Mouse (Mus musculus) stomach, embryonic 15.5 days (tissue): ENCODE measurements at regions not wholly inside any gene's neighbourhood (a gene's known extent, or its start where the extent isn't known, plus 50 kb on each side); places are given as distances from the start of the nearest gene placed in this dataset.

Experiments used
- ATAC-seq: fragments of 200-750 bp; cut with Nextera tagmentation; 2 replicates; pipeline ENCODE4 v1.8.0; 2017; ENCODE audit warnings: low read depth, moderate number of reproducible peaks, moderate TSS enrichment; ENCODE audit not compliant: insufficient read depth, low FRiP score
- H3K27ac ChIP-seq: fragments of 300-500 bp; sonication (generic); 2 replicates; pipeline ENCODE4 v1.5.1; 2015; ENCODE audit warnings: mild to moderate bottlenecking, inconsistent platforms
- H3K27me3 ChIP-seq: fragments of 300-500 bp; sonication (generic); replicated peaks from 2 replicates; pipeline ENCODE4 v1.6.1; 2015; ENCODE audit warnings: inconsistent platforms
- H3K36me3 ChIP-seq: fragments of 300-500 bp; sonication (generic); 2 replicates; pipeline ENCODE4 v1.6.1; 2015; ENCODE audit warnings: inconsistent platforms
- H3K4me1 ChIP-seq: fragments of 300-500 bp; sonication (generic); 2 replicates; pipeline ENCODE4 v1.6.1; 2015; ENCODE audit warnings: inconsistent platforms
- H3K4me2 ChIP-seq: fragments of 300-500 bp; sonication (generic); 2 replicates; pipeline ENCODE4 v1.6.1; 2015; ENCODE audit warnings: mild to moderate bottlenecking, inconsistent platforms
- H3K4me3 ChIP-seq: fragments of 300-500 bp; sonication (generic); replicated peaks from 2 replicates; pipeline ENCODE4 v1.5.1; 2015; ENCODE audit warnings: inconsistent platforms
- H3K9ac ChIP-seq: fragments of 300-500 bp; sonication (generic); 2 replicates; pipeline ENCODE4 v1.6.1; 2015; ENCODE audit warnings: inconsistent platforms
- H3K9me3 ChIP-seq: fragments of 300-500 bp; sonication (generic); 2 replicates; pipeline ENCODE4 v1.6.1; 2016; ENCODE audit warnings: inconsistent platforms
- WGBS: fragments of 180-500 bp; shearing (Covaris S2); methylation state at CpG from one replicate; pipeline ENCODE4 v1.1.7; 2015; 5-methylcytosine and 5-hydroxymethylcytosine counted together

- H3K9me3 ChIP-seq: no peaks in the 10 kb centered on the region
- H3K4me3 ChIP-seq: no peak overlapping the region
- H3K9ac ChIP-seq: no peak overlapping the region
- no peak overlapping the region for H3K4me2 ChIP-seq
- ATAC-seq: no peak
- no peaks in the 10 kb centered on the region for H3K4me1 ChIP-seq
- H3K27me3 ChIP-seq: no peaks in the 10 kb centered on the region
- 70% methylated on average over 6 of the region's 6 CpGs for WGBS
- no peak overlapping the region for H3K27ac ChIP-seq
- H3K36me3 ChIP-seq: no peaks in the 10 kb centered on the region
These were observed 56.0 kb upstream of the Acsl1 start for GRCm38 (mm10) chr8:46414874-46415273.

- WGBS: 78% methylated on average over 5 of the region's 5 CpGs
- no peaks in the 10 kb centered on the region for H3K4me1 ChIP-seq
- no peaks in the 10 kb centered on the region for H3K36me3 ChIP-seq
- no peak overlapping the region for H3K4me3 ChIP-seq
- no peak overlapping the region for H3K27ac ChIP-seq
- no peak overlapping the region for H3K9ac ChIP-seq
- H3K27me3 ChIP-seq: no peaks in the 10 kb centered on the region
- H3K4me2 ChIP-seq: no peak overlapping the region
- no peaks in the 10 kb centered on the region for H3K9me3 ChIP-seq
- ATAC-seq: no peak
These were observed 51.4 kb upstream of the Acsl1 start for GRCm38 (mm10) chr8:46419402-46419801.

GRCm38 (mm10) chr8:46420476-46420875 lies 50.4 kb upstream of the Acsl1 start:
- WGBS: 88% methylated on average over 8 of the region's 8 CpGs
- no peaks in the 10 kb centered on the region for H3K36me3 ChIP-seq

More at GRCm38 (mm10) chr8:46420476-46420875, 50.4 kb upstream of the Acsl1 start:
- H3K4me2 ChIP-seq: no peak overlapping the region
- H3K4me1 ChIP-seq: no peaks in the 10 kb centered on the region
- ATAC-seq: no peak
- H3K27me3 ChIP-seq: no peaks in the 10 kb centered on the region
- no peak overlapping the region for H3K4me3 ChIP-seq
- no peaks in the 10 kb centered on the region for H3K9me3 ChIP-seq
- H3K9ac ChIP-seq: no peak overlapping the region
- H3K27ac ChIP-seq: no peak overlapping the region
